Mouse (Mus musculus): ENCODE measurements around the gene Pecam1.
"Not testable (repeated sequence)": the region's sequence is repeated elsewhere in the genome, so short reads cannot be mapped to it uniquely, and the experiment has no call there.

Pecam1 gene

GRCm38 (mm10) chr11:106770195-106770974 is 20.0 kb upstream of the Pecam1 start:
- DNase-seq = no peak

DNA sequence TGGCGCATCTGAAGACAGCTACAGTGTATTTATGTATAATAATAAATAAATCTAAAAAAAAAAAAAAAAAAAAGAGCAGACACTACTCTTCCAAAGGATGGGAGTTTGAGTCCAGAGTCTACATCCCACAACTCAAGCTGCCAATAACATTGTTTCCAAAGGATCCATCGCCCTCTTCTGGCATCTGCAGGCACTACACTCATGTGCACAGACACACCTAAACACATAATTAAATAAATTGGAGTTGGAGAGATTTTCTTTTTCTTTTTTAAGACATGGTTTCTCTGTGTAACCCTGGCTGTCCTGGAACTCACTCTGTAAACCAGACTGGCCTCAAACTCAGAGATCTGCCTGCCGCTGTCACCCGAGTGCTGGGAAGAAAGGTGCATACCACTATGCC is 17.1 kb upstream of the Pecam1 start:
- DNase-seq = no peak

- no peak for DNase-seq
These were observed 16.3 kb upstream of the Pecam1 start for GRCm38 (mm10) chr11:106766611-106767162.

GRCm38 (mm10) chr11:106762800-106763185 is 12.4 kb upstream of the Pecam1 start:
- no peak for DNase-seq

GRCm38 (mm10) chr11:106762139-106762799 is 11.8 kb upstream of the Pecam1 start:
- no peak for DNase-seq

DNA sequence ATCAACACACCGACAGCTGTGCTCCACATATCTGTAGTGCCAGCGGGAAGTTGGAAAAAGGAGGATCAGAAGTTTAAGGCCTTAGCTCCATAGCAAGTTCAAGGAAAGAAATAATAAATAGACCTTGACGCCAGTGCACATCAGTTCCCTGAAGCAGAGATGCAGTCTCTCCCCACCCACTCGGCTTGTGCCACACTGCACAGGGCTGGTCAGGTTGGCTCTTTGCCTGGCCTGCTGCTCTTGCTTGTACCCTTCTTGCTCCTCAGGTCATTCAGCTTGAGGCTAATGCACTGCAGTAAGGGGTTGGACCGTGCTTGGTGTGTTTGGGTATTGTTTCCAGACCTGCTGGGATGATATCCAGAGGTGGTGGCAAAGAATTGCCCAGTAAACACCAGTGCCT is 10.1 kb upstream of the Pecam1 start:
- DNase-seq = no peak

DNA sequence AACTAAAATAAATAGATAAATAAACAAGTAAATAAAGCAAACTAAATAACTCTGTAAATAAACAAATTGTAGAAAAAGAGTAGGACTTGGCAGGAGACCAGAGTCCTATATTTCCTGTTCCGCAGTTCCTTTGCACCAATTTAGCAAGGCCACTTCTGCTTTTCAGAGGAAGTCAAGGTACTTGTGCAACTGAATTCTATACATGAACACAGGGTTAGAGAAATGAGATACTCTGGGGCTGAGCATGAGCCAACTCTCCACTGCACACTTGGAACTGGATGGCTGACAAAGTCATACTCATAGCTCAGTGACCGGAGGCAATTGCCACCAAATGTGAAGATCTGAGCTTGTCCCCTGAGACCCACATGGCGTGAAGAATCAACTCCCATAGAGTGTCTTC is 8.6 kb upstream of the Pecam1 start:
- no peak for DNase-seq

- no peak for DNase-seq
These were observed 5.2 kb upstream of the Pecam1 start for GRCm38 (mm10) chr11:106755583-106755982.

- no peak for DNase-seq
These were observed 2.9 kb upstream of the Pecam1 start for GRCm38 (mm10) chr11:106753314-106753713.

GRCm38 (mm10) chr11:106752103-106752502 is 1.7 kb upstream of the Pecam1 start:
- no peak for DNase-seq

DNA sequence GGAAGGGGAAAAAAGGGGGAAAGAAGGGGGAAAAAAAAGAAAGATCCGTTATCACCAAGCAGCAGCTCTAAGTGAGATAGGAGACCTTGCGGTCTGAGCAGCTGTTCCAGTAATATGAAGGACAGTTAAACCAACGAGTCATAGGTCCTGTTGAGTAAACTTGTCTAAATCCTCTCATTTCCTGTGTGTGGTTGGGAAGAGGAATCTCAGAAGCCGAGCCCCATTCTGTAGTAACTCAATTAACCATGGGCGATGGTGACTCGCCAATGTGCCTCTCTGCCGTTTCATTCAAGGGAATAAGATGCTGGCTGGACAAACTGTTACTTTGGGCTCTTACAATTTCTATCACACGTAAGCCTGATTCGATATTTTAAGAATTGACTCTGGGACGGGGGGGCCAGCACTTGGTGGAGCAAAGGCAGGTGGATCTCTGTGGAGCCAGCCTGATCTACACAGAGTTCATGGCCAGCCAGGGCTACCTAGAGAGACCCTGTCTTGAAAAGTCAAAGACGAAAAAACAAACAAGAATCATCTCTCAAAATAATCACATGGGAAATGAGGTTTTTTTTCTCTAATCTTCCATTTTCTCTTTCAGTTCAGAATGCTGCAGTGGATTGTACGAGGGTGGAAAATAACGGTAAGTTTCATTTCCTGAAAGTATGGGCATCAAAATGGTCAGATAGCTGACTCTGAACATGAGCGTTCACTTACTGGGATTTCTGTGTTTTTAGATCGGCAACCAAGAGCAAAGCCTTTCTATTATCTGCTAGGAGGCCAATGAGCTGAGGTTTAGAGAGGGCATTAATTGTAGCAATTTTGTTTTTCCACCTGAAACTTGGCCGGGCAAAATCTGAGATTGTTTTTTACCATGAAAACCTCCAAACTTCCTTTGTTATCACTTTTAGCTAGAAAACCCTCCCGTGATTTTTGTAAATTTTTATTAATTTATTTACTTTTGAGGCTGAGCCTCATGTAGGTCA is 901 bp upstream of the Pecam1 start, which contains the start of gene Milr1:
Gene Milr1, plus strand, starts transcription at position 188 of the 980 bp plus-strand sequence.
- DNase-seq = no peak

- not testable (repeated sequence) for DNase-seq
These were observed 789 bp downstream of the Pecam1 start for GRCm38 (mm10) chr11:106749557-106750120.

GRCm38 (mm10) chr11:106744949-106745348 is 5.5 kb downstream of the Pecam1 start:
- DNase-seq = no peak

- no peak for DNase-seq
These were observed 8.0 kb downstream of the Pecam1 start for GRCm38 (mm10) chr11:106742388-106742841.

DNA sequence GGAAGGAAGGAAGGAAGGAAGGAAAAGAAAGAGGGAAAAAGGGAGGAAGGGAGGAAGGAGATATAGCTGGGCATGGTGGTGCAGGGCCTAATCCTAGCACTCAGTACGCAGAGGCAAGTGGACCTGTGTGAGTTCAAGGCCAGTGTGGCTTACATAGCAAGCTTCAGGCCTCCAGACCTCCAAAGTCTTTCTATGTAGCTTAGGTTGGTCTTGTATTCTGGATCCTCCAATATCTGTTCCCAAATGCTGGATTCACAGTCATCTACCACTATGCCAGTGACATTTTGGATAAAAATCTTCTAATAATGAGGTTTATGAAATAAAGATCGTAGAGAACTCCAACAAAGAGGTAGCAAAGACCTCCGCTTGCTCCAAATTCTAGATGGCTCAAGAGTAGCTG is 8.6 kb downstream of the Pecam1 start:
- DNase-seq = no peak

GRCm38 (mm10) chr11:106741232-106741631 is 9.2 kb downstream of the Pecam1 start:
- DNase-seq = no peak

GRCm38 (mm10) chr11:106740724-106741123 is 9.7 kb downstream of the Pecam1 start:
- DNase-seq = not testable (repeated sequence)

DNA sequence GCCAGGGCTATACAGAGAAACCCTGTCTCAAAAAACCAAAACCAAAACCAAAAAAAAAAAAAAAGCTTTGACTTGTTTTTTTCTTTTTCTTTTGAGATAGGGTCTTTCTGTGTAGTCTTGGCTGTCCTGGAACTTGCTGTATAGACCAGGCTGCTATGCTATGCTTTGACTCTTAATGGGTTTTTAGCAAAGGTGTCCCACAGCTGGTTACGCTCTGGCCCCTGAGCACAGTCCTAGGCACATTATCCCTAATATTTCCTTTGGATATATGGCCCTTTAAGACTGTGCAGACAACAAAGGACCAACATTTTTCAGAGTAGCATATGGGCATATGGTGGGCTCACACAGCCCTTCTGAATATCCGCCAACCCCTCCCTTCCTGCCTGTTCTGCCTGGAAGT is 11.3 kb downstream of the Pecam1 start:
- no peak for DNase-seq

- peak; percentile 48 for DNase-seq
These were observed 13.2 kb downstream of the Pecam1 start for GRCm38 (mm10) chr11:106737178-106737621.

DNA sequence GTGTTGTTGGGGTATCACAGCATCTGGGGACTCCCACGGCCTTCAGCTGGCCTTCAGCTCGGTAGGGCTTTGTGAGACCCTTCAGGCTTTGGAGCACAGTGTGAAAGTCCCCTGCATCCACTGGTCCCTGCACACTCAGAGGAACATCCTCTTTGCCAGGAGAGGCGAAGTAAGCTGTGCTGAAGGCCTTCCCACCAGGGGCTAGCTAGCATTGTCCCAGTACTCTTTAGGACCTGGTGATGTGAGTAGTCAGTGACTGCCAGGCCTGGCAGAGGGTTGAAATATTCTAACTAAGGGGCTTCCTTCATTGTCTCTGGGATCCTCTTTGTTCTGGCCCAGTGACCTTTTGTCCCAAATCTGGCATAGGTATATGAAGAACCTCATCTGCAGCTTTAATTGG is 13.8 kb downstream of the Pecam1 start:
- DNase-seq = no peak

GRCm38 (mm10) chr11:106730714-106731113 is 19.7 kb downstream of the Pecam1 start:
- peak; percentile 43 for DNase-seq

DNA sequence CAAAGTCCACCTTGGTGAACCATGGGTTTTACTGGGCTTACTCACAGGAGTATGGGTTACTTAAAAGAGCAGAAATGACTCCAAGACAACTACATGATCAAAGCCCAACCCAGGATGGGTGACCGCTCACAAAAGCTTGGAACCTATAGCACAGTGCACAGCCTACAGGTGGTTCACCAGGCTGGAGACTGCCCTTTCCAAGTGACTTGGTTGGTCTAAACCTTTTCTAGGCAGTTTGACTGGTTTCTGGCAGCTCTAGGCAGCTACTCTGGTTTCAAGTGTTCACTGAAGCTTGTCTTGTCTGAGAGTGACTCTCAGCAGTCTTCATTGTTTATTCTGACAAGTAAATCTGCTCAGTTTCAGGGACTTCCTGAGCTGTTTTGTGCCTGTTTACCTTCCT is 20.8 kb downstream of the Pecam1 start:
- no peak for DNase-seq
